Mouse (Mus musculus) megakaryocyte, embryonic 14.5 days (primary cell): Measurements from ENCODE around the gene Nkain4.

Experiments
- FLI1 ChIP-seq: IDR thresholded peaks from 2 replicates; pipeline ENCODE4 v1.6.1; 2012; ENCODE audit warnings: low read length, inconsistent platforms, mixed read lengths
- GATA1 ChIP-seq: IDR thresholded peaks from 3 replicates; pipeline ENCODE4 v1.6.1; 2012; ENCODE audit warnings: mixed read lengths, low read length, inconsistent platforms, borderline replicate concordance

GRCm38 (mm10) chr2:180987001-180987400 is 32.5 kb upstream of the Nkain4 start:
- no peak for TF ChIP-seq GATA1
- no peak for TF ChIP-seq FLI1
